Mouse (Mus musculus) ES-CJ7 (cell line): ENCODE results near the gene Arl15.

Experiments
- DNase-seq: peaks from one replicate; pipeline ENCODE4 v3.0.0; 2011; ENCODE audit warnings: low read depth, low spot score

Gene Arl15

DNA sequence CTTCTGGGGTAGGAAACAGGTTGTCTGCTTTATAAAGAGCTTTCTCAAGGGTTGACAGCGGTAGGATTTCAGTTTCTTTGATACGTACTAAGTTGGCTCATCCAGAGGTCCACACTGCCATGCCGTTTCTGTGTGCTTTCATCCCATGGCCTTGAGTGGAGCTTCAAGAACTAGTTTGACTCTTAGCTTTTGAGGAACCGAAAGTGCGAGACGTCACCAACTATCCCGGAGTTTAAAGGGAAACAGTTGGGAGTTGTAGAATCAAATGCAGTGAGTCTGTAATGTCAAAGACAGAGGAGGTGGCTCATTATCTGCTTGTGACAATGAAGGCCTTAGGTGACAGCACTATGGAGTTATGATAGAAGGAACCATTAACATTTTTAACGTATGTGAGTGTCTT, 49.6 kb downstream of the Arl15 start:
- DNase-seq: no peak

- no peak for DNase-seq
Observed at GRCm38 (mm10) chr13:113844717-113845116, 50.4 kb downstream of the Arl15 start.

DNA sequence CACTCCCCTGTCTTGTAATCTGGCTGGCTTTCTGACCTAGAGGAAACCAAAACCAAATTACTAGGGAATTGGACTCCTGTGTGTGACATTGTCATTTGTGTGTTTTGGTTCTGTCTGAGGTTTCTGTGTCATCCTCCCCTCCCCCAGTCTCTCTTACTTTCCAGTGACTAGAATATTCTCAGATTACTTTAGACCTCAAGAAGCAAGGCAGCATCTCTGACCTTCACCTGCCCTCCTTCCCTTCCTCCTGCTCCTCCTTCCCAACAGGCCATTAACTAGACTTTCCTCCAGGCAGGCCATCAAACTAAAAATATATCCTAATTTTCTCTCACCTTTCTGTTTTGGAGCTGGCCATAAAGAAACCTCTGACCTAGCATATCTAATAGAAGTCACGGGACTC, 50.9 kb downstream of the Arl15 start:
- DNase-seq: no peak

DNA sequence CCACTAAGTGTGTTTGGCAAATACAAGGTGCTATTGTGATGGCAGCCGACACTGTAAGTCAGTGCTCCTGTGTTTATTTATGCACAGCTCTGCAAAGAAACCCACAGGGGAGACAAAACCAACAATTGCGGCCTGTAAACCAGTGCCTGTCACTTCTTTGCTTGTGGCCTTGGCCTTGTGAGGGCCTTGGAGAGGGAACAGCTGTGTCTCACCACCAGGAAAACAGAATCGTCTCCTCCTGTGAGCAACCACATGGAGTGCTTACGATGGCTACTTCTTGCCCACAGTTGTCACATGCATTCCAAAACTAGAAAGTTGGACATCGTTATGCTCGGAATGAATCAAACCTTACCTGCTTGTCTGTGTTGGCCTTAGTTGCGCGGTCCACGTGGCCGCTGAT, 52.1 kb downstream of the Arl15 start:
- no peak for DNase-seq

GRCm38 (mm10) chr13:113850431-113851034, 56.2 kb downstream of the Arl15 start:
- DNase-seq: peak; percentile 92

DNA sequence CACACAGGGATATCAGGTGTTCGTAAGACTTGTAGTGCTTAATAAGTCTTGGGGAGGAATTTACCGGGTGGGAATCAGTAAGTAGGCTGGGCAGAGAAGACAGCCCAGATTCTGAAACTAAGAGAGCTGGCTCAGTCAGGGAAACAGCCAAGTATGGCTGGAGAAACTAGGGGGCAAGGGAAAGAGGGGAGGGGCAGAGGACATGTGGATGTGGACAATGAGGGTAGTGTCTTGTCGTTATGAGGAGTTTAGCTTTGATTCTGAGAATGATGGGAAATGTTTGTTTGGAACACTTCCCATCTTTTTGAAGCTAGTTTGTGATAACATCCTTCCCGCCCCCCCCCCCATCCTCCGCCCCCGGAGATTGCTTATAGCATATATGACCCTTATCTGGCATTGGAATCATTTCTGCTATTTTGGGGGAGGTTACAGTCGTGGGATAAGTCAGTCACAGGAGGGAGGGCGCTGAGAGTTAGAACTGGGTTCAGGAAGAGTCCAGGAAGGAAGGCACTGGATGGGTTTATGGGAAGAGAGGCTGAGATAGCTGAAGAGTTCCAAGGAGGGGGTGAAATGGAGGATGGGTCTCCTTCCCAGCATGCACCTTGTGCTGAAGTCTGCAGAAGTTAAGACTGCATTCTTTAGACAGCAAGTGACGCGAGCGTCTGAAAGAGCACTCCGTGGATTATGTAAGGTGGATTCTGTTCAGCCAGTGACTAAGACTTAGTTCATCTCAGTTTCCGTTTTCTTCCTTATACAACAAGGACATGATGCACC, 57.5 kb downstream of the Arl15 start:
- DNase-seq: no peak

DNA sequence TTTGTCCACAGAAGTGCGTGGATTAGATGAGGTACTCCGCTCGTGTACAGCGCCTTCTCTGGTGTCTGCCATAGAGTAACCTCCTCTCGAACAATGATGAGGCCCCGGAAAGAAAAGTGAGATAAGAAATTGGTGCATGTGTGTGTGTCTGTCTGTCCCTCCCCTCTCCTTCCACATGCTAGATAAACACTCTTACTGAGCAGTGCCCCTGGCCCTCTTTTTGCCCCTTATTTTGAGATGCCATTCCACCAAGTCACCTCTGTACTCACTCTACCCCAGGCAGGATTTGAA, 58.0 kb downstream of the Arl15 start:
- DNase-seq: no peak

DNA sequence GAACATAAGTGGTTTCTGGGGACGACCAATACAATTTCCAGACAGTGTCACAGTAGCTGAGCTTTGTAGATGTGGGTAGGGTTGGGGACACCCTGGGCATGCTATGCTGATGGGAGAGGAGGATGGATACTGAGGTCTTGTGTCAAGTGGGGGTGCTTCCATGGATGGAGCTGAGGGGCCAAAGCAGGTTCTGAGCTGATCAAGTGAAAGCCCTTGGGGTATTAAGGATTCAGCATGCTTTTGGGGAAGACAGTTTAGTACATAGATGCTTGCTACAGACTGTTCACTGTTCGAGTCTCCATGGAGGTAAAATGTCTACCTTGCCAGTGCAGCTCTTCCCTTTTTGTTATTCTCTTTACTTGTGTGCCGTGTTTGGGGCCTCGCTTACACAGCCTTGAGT, 59.8 kb downstream of the Arl15 start:
- DNase-seq: no peak

DNA sequence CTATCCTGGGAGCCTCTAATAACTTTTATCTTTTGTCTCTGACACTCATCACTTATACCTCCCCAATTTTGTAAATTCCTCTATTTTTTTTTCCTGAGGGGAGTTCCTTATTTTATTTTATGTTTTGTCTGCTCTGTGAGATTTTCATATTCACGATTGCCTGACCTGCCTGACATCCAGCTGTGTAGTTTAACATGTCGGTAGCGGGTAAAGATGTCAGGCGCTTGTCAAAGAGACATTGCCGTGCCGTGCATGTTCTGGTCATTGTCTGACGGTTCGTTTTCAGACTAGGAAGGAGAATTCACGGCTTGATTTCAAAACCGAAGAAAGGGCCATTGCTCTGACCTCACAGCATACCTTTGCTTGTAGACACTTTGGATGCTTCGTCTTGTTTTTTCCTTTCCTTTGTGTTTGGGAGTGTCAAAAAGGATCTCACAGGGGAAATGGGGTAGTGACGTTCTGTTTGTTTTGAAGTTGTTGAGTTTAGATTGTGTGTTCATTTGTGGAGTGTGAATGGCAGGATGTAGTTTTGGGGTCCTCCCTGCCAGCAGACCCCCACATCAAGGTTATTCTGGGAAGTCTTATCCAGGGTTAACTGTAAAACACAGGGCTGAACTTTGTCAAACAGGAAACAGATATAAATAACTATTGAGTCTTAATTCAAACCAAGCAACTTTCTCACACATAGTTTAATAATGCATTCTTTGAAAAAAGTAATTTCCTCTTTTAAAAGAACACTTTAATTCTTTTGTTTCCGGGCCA, 60.4 kb downstream of the Arl15 start:
- DNase-seq: no peak

DNA sequence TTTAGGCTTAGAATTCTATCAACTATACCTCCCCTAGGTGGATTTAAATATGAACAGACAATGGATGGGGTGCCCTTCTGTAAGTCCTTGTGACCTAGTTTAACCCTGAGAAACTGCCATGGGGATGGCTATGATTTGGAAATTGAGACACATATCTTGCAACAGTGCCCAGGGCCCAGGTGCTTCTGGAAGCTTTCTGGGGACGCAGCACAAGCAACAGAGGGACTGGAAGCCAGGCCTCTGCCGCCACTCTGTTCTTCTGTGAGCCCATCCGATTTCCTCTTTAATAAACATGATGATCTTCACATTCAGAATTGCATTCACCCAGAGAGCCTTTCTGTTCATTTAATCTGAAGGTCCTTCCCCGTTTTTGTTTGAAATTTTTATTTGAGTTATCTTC, 62.6 kb downstream of the Arl15 start:
- DNase-seq: no peak

DNA sequence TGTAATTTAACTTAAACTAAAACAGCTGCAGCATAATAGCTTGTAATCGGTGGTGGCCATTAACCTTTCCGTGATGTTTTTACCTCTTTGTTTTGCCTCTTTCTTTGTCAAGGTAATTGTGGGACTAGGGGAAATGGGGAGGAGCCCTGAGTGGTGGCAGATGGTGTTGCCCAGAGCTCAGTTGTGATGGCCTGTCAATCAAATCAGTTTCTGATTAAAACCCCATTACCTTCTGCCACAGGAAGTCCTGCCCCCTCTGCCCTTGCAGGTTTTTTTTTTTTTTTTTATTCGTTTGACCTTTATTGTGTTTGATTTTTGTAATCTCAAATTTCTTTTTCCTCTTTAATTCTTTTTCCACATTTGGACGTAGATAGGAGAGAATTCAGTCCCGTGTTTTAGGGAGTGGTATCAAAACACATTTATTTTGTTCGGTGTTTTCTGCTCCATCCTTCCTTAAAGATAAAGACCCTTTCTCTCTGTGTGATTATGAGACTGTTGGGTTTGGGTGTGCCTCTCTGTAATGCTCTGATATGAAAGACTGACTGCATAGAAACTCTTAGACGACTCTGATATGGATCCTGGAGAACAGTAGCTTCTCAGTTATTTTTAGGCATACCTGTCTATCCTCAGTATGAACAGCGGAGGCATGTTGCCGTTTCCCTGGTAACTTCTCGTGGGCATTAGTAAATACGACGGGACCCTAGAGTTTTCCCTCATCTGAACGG, 64.5 kb downstream of the Arl15 start:
- peak; percentile 88 for DNase-seq

DNA sequence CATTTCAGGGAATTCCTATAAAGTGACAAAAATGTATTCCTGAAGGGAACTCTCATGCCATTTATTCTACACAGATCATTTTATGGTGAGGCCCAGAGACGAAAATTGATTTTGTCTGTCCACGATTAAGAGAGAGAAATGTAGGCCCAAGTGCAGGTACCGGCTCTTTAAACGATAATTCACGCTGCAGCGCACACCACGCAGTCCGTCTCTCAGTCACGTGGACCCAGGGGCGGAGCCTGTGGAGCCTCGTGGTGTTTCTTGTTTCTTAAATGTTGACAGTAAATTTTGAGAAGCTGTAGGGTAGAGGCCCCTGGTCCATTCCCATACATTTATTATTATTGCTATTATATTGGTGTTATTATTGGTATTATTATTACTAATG, 65.1 kb downstream of the Arl15 start:
- no peak for DNase-seq

DNA sequence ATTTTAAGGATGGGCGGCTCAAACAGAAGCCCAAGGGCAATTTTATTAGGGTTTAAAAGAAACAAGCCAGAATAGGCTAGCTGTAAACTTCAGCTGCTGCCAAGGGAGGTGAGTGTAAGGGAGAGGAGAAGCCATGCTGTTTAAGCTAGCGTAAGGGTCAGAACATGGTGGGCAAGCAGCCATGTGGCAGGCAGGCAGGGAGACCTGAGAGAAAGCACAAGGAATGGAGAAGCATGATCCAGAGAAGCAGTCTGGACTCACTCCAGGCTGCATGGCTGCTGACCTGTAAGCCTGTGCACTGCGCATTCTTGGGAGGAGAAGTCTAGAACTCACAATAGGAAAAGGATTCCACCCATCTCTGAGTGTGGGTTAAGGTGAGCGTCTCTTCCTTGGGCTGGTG, 66.5 kb downstream of the Arl15 start:
- DNase-seq: no peak

DNA sequence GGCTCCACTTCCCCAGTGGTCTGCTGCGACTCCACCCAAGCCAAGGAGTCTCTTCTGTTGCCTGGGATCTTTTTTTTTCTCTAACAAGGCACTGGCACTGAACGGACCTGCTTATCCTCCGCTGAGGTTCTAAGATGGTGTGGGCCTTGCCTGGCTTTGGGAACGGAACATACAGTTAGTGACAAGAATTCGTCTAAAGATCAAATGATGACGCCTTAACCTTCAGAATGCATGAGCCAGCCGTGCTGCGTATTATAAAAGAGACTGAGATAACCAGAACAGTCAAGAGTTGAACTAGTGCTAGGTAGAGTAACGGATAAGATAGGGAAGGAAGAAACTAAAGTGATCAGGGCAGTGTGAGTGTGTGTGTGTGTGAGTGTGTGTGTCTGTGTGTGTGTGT, 66.9 kb downstream of the Arl15 start:
- DNase-seq: no peak

DNA sequence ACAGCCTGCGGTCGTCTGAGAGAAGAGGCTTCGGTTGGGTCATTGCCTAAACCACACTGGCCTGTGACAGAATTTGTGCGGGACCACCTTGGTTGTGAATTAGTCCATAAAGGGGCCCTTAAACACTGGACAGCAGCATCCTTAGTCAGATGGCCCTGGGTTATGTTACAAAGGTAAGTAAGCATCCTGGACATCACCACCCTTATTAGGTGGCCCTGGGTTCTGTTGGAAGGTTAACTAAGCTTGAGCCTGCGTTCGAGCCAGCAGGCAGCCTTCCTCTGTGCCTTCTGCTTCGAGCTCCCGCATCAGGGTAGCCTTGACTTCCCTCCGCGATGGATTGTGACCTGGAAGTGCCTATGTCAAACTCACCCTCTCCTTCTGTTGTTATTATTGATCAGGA, 68.6 kb downstream of the Arl15 start:
- no peak for DNase-seq

DNA sequence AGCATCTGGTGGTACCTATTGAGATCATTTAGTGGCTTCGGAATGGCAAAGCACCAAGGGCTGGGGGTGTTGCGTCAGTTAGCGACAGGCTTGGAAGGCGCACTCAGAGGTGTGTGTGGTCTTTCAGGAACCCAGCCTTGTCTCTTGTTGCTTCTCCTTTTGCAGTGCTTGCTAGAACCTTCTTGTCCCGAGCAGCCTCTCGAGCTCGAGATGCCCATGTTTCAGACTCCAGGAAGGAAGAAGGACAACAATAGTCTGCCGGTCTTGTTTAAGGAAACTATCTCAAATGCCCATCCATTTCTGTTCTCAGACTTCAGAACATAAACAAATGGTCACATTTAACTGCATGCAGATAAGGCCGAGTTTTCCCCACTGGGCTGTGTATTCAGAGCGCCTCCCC, 69.4 kb downstream of the Arl15 start:
- DNase-seq: no peak

- no peak for DNase-seq
Observed at GRCm38 (mm10) chr13:113864278-113864677, 70.0 kb downstream of the Arl15 start.

GRCm38 (mm10) chr13:113864893-113865292, 70.6 kb downstream of the Arl15 start:
- peak; percentile 85 for DNase-seq

- DNase-seq: no peak
Observed at GRCm38 (mm10) chr13:113865378-113865777, 71.1 kb downstream of the Arl15 start.

GRCm38 (mm10) chr13:113865806-113866205, 71.5 kb downstream of the Arl15 start:
- DNase-seq: peak; percentile 66

- no peak for DNase-seq
Observed at GRCm38 (mm10) chr13:113867736-113868135, 73.4 kb downstream of the Arl15 start.
